Mouse (Mus musculus) limb, embryonic 11.5 days (tissue): ENCODE measurements at regions not wholly inside any gene's neighbourhood (a gene's known extent, or its start where the extent isn't known, plus 50 kb on each side); places are given as distances from the start of the nearest gene placed in this dataset.

Source experiments
- ATAC-seq: fragments of 200-750 bp; cut with Nextera tagmentation; 2 replicates; pipeline ENCODE4 v1.8.0; 2017; ENCODE audit warnings: low read depth; ENCODE audit not compliant: insufficient number of reproducible peaks, low FRiP score, low TSS enrichment
- DNase-seq: peaks from one replicate; pipeline ENCODE4 v3.0.0-alpha.2; 2015; ENCODE audit warnings: low spot score
- H3K27ac ChIP-seq: fragments of 300-500 bp; sonication (generic); replicated peaks from 2 replicates; pipeline ENCODE4 v1.5.1; 2014; ENCODE audit warnings: low read depth, mild to moderate bottlenecking, low read length
- H3K27me3 ChIP-seq: fragments of 300-500 bp; sonication (generic); 2 replicates; pipeline ENCODE4 v1.6.1; 2014; ENCODE audit warnings: mild to moderate bottlenecking, low read length, mixed read lengths; ENCODE audit not compliant: control insufficient read depth, insufficient read depth
- H3K36me3 ChIP-seq: fragments of 300-500 bp; sonication (generic); 2 replicates; pipeline ENCODE4 v1.6.1; 2014; ENCODE audit warnings: mild to moderate bottlenecking, low read length, moderate library complexity, mixed read lengths; ENCODE audit not compliant: control insufficient read depth, insufficient read depth
- H3K4me1 ChIP-seq: fragments of 300-500 bp; sonication (generic); 2 replicates; pipeline ENCODE4 v1.6.1; 2014; ENCODE audit warnings: low read length, mixed read lengths; ENCODE audit not compliant: control insufficient read depth, insufficient read depth
- H3K4me2 ChIP-seq: fragments of 300-500 bp; sonication (generic); 2 replicates; pipeline ENCODE4 v1.6.1; 2014; ENCODE audit warnings: low read depth, mild to moderate bottlenecking, moderate library complexity; ENCODE audit not compliant: severe bottlenecking
- H3K4me3 ChIP-seq: fragments of 300-500 bp; sonication (generic); 2 replicates; pipeline ENCODE4 v1.5.1; 2014; ENCODE audit warnings: low read depth, low read length
- H3K9ac ChIP-seq: fragments of 300-500 bp; sonication (generic); 2 replicates; pipeline ENCODE4 v1.6.1; 2014; ENCODE audit warnings: mild to moderate bottlenecking, low read length
- H3K9me3 ChIP-seq: fragments of 300-500 bp; sonication (generic); 2 replicates; pipeline ENCODE4 v1.6.1; 2016; ENCODE audit warnings: low read length; ENCODE audit not compliant: control insufficient read depth
- WGBS: fragments of 180-500 bp; shearing (Covaris S2); extraction: QIAGEN DNeasy Blood & Tissue Kit; methylation state at CpG from one replicate; pipeline ENCODE4 v1.1.7; 2014; 5-methylcytosine and 5-hydroxymethylcytosine counted together

DNA sequence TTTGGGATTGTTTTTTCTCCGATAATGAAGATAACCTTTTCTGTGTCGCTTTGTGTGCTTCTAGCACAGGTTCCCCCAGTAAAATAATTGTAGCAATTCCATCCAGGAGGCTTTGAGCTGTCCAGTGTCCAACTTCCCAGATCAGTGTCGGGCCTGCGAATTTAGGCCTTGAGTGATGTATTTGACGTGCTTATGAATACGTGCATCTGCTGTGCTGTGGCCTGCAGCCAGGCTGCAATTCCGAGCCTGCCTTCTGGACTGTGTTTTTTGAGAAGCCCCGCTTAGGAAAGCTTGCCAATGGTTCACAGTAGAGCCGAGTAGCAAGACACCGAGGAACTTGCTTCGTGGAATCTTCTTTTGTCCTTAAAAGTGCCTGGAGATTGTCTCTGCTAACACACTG, 60.8 kb upstream of the Serp2 start:
- DNase-seq, result no peak

DNA sequence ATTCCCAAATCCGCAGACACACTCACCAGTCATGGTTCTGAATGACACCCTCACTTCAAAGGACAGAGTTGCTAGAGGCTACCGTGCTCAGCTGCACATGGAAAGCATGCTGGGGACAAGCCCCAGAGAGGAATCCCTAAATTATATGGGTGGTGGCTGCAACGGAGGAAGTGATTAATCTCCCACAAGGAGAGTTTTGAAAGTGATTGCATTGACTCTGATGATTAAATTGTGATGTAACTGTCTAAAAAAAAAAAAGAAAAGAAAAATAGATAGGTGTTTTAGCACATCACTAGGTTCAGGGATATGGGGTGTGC, 59.6 kb upstream of the Serp2 start:
- Histone ChIP-seq H3K27me3 (no peaks in the 10 kb centered on the region), H3K27ac (no peak overlapping the region), H3K9ac (no peak overlapping the region), H3K9me3 (no peaks in the 10 kb centered on the region), H3K4me3 (no peak overlapping the region), H3K4me2 (no peak overlapping the region), H3K36me3 (no peaks in the 10 kb centered on the region), H3K4me1 (peaks cover 9% of the 10 kb centered on the region)
- no peak for ATAC-seq
- DNase-seq, result no peak
- WGBS, result 32% methylated on average over 3 of the region's 3 CpGs

More for the DNA sequence above, 60.8 kb upstream of the Serp2 start:
- Histone ChIP-seq H3K27ac (no peak overlapping the region), H3K9me3 (no peaks in the 10 kb centered on the region), H3K27me3 (no peaks in the 10 kb centered on the region), H3K4me1 (peaks cover 10% of the 10 kb centered on the region), H3K4me3 (no peak overlapping the region), H3K9ac (no peak overlapping the region), H3K4me2 (no peak overlapping the region), H3K36me3 (no peaks in the 10 kb centered on the region)
- no peak for ATAC-seq
- 88% methylated on average over 11 of the region's 11 CpGs for WGBS

DNA sequence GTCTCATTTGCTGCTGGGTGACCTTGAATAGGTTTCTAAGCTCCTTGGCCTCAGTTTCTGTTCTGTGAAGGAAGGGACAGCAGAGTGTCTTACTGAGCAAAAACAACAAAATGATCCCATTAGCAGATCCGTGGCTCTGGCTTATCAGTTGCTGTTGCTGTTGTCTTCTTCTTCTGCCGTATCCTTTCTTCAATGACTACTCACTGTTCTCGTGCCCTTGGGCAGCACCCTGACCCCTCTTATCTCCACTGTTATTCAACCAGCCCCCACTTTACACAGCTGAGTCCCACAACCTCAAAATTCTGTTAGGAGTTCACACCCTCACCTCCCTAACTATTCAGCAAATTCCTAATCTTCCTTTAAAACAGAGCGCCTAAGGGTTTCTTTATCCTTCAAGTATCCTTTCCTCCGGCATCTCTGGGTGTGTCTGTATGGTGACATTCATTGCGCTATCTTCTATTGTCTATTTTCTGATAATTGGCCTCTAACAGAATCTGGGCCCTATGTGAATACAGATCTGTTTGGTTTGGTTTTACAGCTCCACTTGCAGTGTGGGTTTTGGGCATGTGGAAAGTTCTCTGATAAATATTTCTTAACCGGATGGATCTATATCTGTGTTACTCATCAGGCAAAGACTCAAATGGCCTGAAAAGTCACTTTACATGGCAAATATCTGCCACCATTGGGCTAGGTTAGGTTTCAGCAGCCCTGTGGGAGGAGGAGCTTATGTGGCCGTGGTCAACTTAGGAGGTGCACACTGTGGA, 59.1 kb upstream of the Serp2 start:
- H3K27ac ChIP-seq, result no peak overlapping the region
- WGBS, result 79% methylated on average over 8 of the region's 8 CpGs
- H3K36me3 ChIP-seq, result no peaks in the 10 kb centered on the region
- no peak for DNase-seq
- no peaks in the 10 kb centered on the region for H3K9me3 ChIP-seq
- H3K27me3 ChIP-seq, result no peaks in the 10 kb centered on the region
- H3K4me3 ChIP-seq, result no peak overlapping the region
- peaks cover 9% of the 10 kb centered on the region for H3K4me1 ChIP-seq
- no peak for ATAC-seq
- H3K9ac ChIP-seq, result no peak overlapping the region
- no peak overlapping the region for H3K4me2 ChIP-seq

DNA sequence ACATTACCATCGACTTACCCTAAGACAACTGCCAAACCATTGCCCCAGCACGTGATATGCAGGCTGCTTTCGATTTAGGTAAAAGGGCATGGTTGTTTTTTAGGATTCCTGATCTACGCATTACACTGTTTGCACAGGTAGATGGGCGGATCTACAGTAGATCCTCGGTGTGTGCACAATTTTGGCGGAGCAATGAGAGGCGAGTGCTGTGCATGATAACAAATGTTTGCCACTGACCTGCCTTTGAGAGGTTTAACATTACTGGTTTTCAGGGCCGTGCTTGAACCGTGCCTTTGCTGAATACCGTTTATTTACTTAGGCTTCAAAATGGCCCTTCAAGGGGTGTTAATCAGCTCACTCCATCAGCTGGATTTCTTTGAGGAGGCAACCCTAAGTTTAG, 58.5 kb upstream of the Serp2 start:
- H3K27ac ChIP-seq, result no peak overlapping the region
- peaks cover 9% of the 10 kb centered on the region for H3K4me1 ChIP-seq
- no peaks in the 10 kb centered on the region for H3K36me3 ChIP-seq
- no peak overlapping the region for H3K9ac ChIP-seq
- H3K4me3 ChIP-seq, result no peak overlapping the region
- H3K9me3 ChIP-seq, result no peaks in the 10 kb centered on the region
- DNase-seq (no peak), ATAC-seq (no peak)
- H3K27me3 ChIP-seq, result no peaks in the 10 kb centered on the region
- WGBS, result 77% methylated on average over 11 of the region's 11 CpGs
- no peak overlapping the region for H3K4me2 ChIP-seq

DNA sequence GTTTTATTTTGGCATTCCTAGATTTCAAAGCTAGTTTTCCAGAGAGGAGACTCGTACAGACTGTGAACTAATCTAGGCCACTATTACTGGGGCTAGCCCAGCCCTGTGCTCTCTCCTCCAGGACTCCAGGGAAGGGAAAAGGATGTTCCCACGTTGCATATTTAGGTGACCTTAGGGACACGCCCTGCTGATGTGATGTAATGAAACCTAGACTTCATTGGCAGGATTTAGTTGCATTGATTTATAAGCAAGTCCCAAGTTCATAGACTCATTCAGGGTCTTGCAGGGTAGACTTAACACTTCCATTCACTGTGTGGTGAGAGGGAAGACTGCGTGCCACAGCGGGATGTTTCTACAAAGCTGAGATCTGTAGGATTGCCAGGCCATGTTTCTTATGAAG, 58.0 kb upstream of the Serp2 start:
- Histone ChIP-seq H3K4me2 (no peak overlapping the region), H3K4me1 (peaks cover 9% of the 10 kb centered on the region), H3K4me3 (no peak overlapping the region), H3K9ac (no peak overlapping the region), H3K36me3 (no peaks in the 10 kb centered on the region), H3K9me3 (no peaks in the 10 kb centered on the region), H3K27me3 (no peaks in the 10 kb centered on the region), H3K27ac (no peak overlapping the region)
- DNase-seq, result no peak
- WGBS, result 84% methylated on average over 5 of the region's 5 CpGs
- no peak for ATAC-seq

DNA sequence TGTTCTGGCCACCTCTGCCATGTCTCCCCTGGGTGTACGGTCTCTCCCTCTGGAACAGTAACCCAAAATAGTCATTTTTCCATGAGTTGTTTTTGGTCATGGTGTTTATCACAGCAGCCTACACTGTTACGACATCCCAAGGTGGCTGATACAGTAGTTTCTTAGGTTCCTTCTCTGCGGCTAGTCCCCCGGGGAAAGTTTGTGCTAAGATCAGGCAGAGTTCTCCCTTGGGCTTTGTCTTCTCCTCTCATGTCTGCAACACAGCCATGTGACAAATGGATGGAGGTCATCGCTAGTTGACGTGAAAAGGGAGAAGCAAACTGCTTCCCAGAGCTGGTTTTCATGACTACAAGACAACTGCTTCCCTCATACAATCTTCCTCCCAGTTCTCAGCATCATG, 56.9 kb upstream of the Serp2 start:
- no peak for DNase-seq
- H3K9ac ChIP-seq, result no peak overlapping the region
- no peak for ATAC-seq
- 94% methylated on average over 6 of the region's 6 CpGs for WGBS
- H3K4me1 ChIP-seq, result peaks cover 3% of the 10 kb centered on the region
- H3K36me3 ChIP-seq, result no peaks in the 10 kb centered on the region
- H3K4me3 ChIP-seq, result no peak overlapping the region
- H3K9me3 ChIP-seq, result no peaks in the 10 kb centered on the region
- no peaks in the 10 kb centered on the region for H3K27me3 ChIP-seq
- H3K4me2 ChIP-seq, result no peak overlapping the region
- no peak overlapping the region for H3K27ac ChIP-seq

DNA sequence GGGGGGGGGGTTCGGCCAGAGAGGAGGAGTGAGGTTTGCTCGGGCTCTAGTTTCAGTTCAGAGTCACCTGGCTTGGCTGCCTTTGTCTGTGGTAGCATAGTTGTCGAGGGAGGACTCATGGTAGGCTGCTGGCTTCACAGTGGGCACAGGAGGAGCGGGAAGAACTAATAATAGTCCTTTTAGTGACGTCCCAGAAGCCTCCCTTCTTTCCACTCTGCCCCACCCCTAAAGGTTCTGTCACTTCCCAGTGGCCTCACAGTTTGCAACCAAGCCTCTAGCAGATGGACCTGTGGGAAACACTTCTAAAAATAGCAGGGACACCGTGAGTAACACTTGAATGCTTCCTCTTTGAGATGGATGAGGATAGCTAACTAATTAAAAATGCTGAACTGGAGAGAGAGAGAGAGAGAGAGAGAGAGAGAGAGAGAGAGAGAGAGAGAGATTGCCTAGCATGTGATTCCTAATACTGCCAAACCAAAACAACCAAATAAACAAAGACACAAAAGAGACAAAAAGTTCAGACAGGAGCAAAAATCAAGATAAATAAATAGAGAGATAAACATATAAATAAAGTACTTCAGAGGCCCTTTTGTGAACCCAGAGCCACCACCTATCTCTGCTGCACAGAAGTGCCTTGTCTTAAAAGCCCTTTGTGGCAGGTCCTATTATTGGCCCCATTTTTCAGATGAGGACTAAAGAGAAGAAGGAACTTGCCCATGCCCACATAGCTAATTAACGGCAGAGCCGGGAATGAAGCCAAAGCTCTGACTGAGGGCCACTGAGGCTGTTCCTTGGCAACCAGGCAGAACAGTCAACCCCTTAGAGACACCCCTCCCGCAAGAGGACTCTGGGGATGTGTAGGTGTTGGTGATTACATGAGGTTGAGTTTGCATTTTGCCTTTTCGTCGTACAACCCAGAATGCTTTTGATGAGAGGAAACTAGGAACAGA, 54.0 kb upstream of the Serp2 start:
- no peak overlapping the region for H3K4me3 ChIP-seq
- H3K9me3 ChIP-seq, result no peaks in the 10 kb centered on the region
- H3K27me3 ChIP-seq, result no peaks in the 10 kb centered on the region
- no peak overlapping the region for H3K27ac ChIP-seq
- ATAC-seq (no peak), DNase-seq (no peak)
- WGBS, result 58% methylated on average over 11 of the region's 11 CpGs
- H3K4me1 ChIP-seq, result peaks cover 4% of the 10 kb centered on the region
- no peak overlapping the region for H3K4me2 ChIP-seq
- no peak overlapping the region for H3K9ac ChIP-seq
- no peaks in the 10 kb centered on the region for H3K36me3 ChIP-seq
